Mouse (Mus musculus) liver, embryonic 14.5 days (tissue): ENCODE measurements at regions not wholly inside any gene's neighbourhood (a gene's known extent, or its start where the extent isn't known, plus 50 kb on each side); places are given as distances from the start of the nearest gene placed in this dataset.

Experiments
- CTCF ChIP-seq: IDR thresholded peaks from 2 replicates; pipeline ENCODE4 v1.5.1; 2016; ENCODE audit warnings: antibody characterized with exemption, low read depth, control low read depth
- EP300 ChIP-seq: IDR thresholded peaks from 2 replicates; pipeline ENCODE4 v1.6.1; 2016; ENCODE audit warnings: antibody characterized with exemption, low read depth

GRCm38 (mm10) chr8:86325040-86325439 lies 255.4 kb downstream of the Abcc12 start:
- TF ChIP-seq CTCF (no peak), EP300 (no peak)
